Mouse (Mus musculus): ENCODE data around the gene Ak7. TPM values are rescaled to one million over a fixed set of nuclear protein-coding genes. Genes with fewer than 3 reads are reported as not detected.

The Ak7 gene
- total RNA-seq, 2 experiments from 2014 or later = not detected

DNA sequence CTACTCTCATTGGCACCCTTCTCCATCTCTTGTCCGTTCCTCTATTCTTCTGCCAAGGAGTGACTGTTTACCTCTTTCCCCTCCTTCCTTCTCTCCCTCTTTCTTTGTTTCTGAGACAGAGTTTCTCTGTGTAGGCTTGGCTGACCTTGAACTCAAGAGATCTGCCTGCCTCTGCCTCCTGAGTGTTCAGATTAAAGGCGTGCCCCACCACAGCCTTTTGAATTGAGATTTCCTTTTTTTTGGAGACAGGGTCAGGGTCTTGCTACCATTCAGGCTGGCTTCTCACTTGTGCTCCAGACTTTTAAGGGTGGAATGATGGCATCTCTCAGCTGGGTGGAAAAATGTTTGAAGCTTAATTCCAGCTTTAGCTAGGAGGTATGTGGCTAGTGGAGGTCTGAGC is 81.8 kb downstream of the Ak7 start:
- no peak for DNase-seq

DNA sequence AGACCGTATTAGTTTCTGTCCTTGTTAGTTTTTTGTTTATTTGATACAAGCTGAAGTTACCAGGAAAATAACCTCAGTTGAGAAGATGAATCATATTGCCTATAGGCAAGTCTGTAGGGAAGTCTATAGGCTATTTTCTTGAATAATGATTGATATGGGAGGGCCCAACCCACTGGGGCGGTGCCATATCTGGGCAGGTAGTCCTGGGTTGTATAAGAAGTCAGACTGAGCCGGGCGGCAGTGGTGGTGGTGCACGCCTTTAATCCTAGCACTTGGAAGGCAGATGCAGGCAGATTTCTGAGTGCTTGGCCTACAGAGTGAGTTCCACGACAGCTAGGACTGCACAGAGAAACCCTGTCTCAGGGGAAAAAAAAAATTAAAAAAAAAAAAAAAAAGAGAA is 84.1 kb downstream of the Ak7 start:
- DNase-seq = no peak

DNA sequence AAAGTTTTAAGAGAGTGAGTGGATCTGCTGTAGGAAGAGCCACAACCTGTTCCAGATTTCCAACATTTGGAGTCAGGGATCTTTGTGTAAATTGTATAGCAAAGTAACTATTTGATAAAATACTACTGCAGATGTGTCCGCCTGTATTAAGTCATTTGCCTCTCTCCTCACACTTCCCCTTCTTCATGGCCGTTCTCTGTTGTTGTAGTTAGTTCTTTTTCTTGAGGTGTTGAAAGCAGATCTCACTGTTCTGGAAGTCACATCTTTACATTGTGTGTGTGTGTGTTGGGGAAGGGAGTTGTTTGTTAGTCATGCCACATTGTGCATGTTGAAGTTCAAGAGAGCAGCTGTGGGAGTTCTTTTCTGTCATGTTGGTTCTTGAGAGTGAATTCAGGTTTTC is 89.1 kb downstream of the Ak7 start:
- no peak for DNase-seq

DNA sequence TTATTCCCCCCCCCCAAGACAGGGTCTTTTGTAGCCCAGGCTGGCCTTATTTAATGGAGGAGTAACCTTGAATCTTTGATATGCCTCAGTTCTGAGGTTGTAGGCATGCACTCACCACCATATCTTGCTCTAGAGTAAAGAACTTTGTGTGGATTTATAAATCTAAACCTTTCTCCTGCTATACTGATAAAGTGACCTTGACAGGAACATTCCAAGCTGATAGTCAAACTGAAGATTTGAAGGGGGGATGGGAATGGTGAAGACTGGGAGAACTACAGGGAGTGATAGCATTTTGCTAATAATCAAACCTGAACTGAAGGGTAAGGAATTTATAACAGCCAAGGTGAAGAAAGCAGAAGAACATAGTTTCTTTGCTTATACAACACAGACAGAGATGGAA is 92.2 kb downstream of the Ak7 start:
- no peak for DNase-seq

DNA sequence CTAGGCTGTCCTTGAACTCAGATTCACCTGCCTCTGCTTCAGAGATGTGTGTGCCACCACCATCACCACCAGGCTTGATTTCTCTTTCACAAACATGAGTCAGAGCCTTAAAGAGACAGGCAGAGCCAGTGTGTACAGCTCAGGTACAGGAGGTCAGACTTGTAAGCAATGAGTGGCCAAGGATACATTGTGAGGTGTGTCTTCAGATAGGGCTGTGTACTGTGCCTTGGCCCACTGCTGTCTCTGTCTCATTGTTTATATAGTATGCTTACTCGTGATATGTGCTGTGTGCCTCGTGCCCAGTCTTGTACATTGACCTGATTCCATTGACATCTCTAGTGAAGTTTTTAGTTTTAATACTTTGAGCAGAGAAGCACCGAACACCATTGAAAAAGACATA is 100.0 kb downstream of the Ak7 start:
- DNase-seq = no peak

DNA sequence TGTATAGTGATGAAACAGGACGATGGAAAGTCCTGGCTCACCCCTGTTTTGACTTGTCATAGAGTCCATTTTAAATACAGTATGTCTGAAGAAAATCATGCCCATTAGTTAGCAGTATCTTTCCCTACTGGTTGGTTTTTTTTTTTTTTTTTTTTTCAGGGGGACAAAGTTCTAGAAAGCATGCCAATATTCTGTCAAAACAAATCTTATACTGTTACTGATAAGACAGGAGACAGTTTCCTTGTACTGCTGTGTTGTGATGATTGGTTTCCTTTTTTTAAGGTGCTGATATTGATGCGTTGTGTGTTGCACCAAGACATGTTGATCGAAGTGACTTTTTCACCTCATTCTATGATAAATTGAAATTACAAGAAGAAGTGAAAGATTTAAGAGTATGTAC is 100.4 kb downstream of the Ak7 start:
- DNase-seq = no peak

DNA sequence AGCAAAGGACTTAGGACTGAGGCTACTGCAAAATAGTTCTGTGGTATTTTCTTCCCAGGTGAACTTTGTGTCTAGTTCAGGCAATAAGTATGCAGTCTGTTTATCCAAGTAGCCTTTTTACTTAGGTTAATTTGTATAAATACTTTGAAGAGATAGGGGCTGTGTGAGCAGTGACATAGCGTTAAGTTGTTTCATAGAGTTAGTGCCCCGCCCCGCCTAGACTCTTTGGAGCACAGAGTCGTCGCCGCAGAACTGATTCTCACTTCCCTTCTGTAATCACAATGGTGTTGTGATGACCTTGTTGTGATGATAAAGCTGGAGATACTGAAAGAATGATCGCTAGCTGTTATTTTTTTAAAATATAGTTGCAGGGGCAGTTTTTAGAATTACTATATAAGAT is 101.6 kb downstream of the Ak7 start:
- no peak for DNase-seq

DNA sequence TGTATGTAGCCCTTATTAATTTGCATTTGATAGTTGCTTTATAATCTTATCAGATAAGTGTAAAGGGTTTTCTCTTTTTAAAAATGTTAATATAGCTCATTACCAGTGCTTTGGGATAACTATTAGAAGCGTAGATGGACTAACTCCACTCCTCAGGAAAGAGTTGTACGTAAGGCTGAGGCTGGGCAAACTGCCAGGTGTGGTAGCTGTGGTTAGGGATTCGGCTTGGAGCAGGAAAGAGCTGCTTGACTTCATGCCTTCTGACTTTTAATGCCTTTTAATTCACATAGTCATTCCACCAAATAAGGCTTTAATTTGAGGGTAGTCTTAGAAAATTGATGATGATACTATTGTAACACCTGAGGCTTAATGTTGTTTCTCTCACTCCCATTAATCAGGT is 103.2 kb downstream of the Ak7 start:
- no peak for DNase-seq

DNA sequence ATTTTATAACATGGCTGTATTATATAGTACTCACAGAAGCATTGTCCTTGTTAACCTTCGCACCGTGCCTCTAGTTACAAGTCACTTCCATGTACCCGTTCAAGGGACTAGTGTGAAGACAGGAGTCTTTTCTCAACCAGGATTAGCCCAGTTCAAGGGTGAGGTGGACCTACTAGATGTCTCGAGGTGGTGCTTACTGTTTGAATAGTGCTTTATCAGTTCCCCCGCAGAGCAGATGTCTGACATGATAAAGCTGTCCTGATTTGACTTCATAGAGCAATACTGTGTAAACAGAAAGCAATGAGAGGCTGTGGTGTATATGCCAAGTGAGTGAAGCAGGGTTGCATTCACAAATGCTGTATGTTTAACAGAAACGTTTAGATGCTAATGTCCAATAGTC is 104.8 kb downstream of the Ak7 start:
- DNase-seq = no peak

DNA sequence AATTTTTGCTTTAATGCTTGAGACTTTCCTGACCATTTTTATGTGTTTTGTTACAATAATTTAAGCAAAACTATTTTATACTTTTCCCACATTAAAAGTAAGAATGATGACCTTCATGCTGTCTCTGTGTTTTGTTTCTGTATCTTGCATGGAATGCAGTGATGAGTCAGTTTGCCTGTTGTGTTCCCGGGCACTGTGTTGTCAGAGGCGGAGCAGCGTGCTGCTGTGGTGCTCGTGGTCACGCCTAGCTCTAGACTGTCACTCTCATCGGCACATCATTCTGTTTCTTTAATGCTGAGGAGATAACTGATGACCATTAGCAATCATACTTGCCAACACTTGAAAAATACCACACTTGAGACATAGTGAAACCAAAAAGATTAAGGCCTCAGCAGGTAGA is 108.2 kb downstream of the Ak7 start:
- no peak for DNase-seq

DNA sequence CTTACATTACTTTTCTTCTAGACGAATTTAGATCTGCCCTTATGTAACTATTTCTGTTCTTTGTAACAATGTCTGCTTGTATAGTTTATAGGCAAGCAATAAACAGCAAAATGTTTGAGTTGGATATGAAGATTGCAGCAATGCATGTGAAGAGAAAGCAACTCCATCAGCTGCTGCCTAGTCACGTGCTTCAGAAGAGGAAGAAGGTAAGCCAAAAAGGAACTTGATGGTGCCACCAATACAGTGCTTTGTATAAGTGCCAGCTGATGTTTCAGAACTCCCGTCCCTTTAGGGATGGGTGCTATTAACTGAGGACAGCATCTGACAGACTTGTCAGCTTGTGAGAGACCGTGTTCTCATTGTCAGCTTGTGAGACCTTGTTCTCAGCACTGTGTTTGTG is 117.7 kb downstream of the Ak7 start:
- no peak for DNase-seq

DNA sequence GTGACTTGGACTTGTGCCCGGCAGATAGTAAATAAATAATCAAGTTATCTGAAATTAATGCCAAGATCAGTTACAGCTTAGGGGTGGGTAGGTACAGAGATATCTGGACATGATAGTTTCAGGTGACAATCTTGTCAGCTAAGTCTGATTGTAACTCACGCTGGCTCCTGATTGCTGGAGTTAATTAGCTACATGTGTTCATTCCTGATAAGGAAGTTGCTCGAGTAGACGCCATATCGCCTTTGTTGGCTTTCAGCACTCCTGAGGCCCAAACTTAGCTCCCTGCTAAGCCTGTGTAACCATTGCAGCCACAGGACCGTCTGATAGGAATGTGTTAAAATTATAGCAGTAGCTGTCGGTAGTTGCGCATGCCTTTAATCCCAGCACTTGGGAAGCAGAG is 119.0 kb downstream of the Ak7 start:
- DNase-seq = no peak

DNA sequence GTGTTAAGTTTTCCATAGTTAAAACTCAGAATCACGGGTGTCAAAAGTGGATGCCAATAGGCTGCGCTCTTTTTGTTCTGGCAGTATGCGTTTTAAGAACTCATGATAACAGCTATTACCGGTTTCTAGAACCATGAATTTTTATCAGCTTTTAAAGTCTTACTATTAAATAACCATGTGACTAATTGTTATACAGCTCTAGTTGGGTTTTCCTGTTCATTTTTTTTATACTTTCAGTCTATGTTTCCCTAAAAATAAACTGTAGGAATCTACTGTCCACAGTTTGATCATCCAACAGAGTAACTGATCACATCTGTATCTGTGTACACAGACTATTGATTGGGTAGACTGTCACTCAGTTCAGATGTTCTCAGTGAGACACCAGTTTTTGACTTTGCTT is 119.5 kb downstream of the Ak7 start:
- DNase-seq = no peak

Other genes with a start within 250 kb of the Ak7 start
- gene Bdkrb2, start 142.8 kb upstream of the Ak7 start, total RNA-seq (2021) = under 1 TPM; 0.35 to 0.49 TPM
- gene Bdkrb1, start 102.9 kb upstream of the Ak7 start, total RNA-seq (2021) = not detected
- 1 to 10 TPM; 3.9 to 6.0 TPM for gene Gskip, start 21.1 kb upstream of the Ak7 start, total RNA-seq (2021)
- gene Atg2b, start 20.8 kb upstream of the Ak7 start, total RNA-seq (2021) = 10 to 100 TPM; 13.4 to 15.1 TPM
- gene Papola, start 78.7 kb downstream of the Ak7 start, total RNA-seq (2021) = 10 to 100 TPM; 76.0 to 79.2 TPM

All from gastrocnemius, postnatal 25 days (tissue).